Mouse (Mus musculus): Measurements from ENCODE around the gene Galnt17. TPM values are rescaled to one million over a fixed set of nuclear protein-coding genes. Genes with fewer than 3 reads are reported as not detected.

Galnt17 gene
- polyA plus RNA-seq, 1 experiment from 2014 or later: 11.5 TPM

DNA sequence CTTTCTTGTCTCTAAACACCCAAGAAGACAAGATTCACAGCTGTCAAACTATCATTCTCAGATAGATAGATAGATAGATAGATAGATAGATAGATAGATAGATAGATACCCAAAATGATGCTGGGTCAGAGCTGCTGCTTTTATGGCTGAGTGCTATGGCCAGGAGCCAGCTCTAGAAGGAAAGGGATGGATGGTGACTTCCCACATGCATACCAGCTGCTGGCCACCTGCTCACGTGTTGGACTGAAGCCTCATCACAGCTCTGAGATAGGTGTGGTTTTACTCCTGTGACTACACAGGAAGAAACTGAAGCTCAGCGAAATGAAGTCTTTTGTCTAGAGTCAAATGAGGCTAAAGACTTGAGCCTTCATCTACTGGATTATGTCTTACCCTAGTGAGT is 482.5 kb downstream of the Galnt17 start:
- DNase-seq (ENCODE audit: low spot score) (no peak), ATAC-seq (ENCODE audit: low FRiP score) (no peak)
- Histone ChIP-seq H3K4me2 (replicated peaks) (no peak overlapping the region), H3K27me3 (ENCODE audit: control insufficient read depth, insufficient read depth, low read length) (no peaks in the 10 kb centered on the region), H3K36me3 (replicated peaks; ENCODE audit: control insufficient read depth, insufficient read depth) (no peaks in the 10 kb centered on the region), H3K9ac (no peak overlapping the region), H3K9me3 (ENCODE audit: control insufficient read depth, low read length) (no peaks in the 10 kb centered on the region), H3K4me1 (replicated peaks; ENCODE audit: control insufficient read depth, insufficient read depth, low read length) (no peaks in the 10 kb centered on the region), H3K4me3 (replicated peaks; ENCODE audit: low read length) (no peak overlapping the region), H3K27ac (no peak overlapping the region)
- 94% methylated on average over 2 of the region's 2 CpGs for WGBS
